Mouse (Mus musculus) monocyte, adult 2 months (primary cell): ENCODE results near the gene Glp2r.

Experiments
- DNase-seq, 2 experiments: peaks; one replicate each; pipeline ENCODE4 v3.0.0; 2022; ENCODE audit warnings: low spot score in 2 of 2, low read depth in 1 of 2

The Glp2r gene

GRCm38 (mm10) chr11:67771053-67771452, at the start of gene Glp2r:
Gene Glp2r, minus strand, starts transcription at chr11:67771153.
- no peak for DNase-seq

- no peak for DNase-seq
Measured at GRCm38 (mm10) chr11:67820221-67820620, 49.3 kb upstream of the Glp2r start.

DNA sequence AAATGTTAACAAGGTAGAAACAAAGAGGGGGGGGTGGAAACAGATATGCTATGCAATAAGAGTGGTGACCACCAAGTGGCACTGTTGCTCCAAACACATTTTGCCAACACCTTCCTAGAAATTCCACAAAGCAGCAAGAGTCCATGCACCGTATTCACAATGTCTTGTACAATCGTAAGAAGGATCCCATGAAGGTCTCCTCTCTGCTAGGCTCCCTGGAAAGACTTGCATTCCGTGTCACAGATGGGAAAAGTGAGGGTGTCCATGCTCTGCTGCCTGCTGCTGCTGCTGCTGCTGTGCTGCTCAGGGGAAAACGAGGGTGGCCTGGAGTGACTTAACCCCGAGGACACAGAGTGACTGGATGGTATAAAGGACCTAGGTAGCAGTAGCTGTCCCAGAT, 48.7 kb upstream of the Glp2r start:
- no peak for DNase-seq

DNA sequence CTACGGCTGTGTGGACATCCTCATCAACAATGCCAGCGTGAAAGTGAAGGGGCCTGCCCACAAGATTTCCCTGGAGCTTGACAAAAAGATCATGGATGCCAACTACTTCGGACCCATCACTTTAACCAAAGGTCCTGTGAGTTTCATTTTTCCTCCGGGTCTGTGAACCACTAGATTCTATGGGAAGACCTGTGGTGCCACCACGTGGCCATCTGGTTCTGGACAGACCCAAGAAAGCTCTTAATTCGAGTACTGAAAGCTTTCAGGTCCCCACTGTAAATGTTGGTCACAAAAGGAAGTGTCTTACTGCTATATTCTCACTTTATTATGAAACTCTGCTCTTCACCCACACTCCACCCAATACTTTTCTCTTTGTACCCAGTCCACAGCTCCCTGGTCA, 40.6 kb upstream of the Glp2r start:
- no peak for DNase-seq

GRCm38 (mm10) chr11:67808051-67808450, 37.1 kb upstream of the Glp2r start:
- DNase-seq: no peak

DNA sequence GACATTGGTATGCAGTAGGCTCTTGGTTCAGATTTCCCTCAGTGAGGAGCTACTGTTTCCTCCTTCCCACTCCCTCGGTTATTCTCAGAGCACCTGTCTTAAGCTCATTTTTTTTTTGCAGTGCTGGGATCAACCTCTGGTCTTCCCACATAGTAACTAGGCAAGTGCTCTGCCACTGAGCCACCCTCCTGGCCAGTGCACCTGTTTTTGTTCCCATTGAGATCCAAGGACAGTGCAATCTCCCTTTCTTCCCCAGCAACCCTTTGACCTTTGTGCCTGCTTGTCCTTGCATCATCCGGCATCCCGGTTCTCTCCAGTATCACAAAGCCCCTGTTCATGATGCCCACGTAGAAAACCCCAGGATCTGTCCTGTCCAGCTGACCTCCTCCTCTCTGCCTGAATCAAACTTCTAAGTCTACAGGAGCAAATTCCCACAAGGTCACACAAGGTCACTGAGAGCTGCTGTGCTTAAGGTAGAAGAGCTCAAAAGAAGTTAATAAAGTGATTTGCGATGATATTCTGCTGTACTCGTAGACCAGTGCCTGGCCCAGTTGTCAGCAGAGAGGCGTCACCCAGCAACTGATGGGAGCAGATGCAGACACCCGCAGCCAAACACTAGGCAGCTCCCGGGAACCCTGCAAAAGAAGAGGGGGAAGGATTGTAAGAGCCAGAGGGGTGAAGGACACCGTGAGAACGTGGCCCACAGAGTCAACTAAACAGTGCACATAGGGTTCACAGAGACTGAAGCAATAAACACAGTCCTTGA, 36.1 kb upstream of the Glp2r start:
- no peak for DNase-seq

GRCm38 (mm10) chr11:67805538-67805937, 34.6 kb upstream of the Glp2r start:
- DNase-seq: no peak

DNA sequence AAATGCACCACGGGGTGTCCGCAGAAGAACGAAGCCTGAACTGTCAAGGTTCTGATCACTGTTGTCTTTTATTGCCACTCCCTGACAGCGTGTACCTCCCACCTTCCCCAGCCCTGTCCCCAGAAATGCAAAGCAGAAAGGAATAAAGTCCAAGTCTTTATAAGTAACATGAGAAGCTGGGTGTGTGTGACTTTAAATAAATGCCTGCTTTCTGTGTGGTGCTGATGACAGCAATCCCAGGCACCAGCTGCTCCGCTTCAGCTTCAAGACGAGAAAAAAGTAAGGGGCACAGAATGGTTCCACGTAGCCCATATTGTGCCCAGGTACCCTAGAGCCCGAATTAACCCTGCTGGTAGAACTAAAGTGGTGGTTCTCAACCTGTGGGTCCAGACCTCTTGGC, 30.2 kb upstream of the Glp2r start:
- DNase-seq: no peak

- no peak for DNase-seq
Measured at GRCm38 (mm10) chr11:67800130-67800723, 29.3 kb upstream of the Glp2r start.

DNA sequence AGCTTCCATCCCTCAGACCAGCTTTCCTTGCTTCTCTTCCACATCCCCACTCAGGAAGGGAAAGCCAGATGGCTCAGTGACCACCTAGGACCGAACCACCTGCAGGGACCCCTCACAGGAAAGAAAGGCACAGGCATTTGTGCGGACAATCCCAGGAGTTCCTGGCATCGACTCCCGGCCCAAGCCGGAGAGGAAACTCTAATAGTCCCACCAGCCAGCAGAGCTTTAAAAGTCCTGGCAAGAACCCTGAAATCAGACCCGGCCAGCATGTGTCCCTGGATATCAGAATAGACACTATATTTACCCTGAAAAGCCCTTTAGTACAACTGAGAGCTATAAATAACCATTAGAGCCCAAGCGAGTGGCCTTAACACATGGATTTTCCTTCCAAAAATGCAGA, 27.0 kb upstream of the Glp2r start, which contains the start of gene Dhrs7c:
TSS of gene Dhrs7c (plus strand) at position 257 of the 400 bp plus-strand sequence.
- no peak for DNase-seq

GRCm38 (mm10) chr11:67790182-67790581, 19.2 kb upstream of the Glp2r start:
- DNase-seq: no peak

DNA sequence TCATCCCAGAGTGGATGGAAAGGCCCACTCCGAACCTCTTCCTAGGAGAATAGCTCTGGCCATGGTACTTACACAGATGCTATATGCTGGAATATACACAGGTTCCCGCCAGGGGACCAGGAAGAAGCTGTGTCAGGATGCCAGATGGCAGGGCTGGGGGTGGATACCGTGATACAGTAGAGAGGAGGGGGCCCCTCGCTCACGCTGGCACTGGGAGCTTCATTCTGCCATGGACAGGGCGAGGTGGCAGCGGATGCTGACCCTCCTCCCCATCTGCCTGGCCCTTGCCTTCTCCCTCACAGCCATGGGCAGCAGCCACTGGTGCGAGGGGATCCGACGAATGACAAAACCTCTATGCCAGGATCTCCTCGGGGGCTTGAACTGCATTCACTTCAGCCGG, 3.4 kb upstream of the Glp2r start, which contains the start of gene Gsg1l2:
TSS of gene Gsg1l2 (plus strand) at position 230 of the 400 bp plus-strand sequence.
- DNase-seq: no peak

DNA sequence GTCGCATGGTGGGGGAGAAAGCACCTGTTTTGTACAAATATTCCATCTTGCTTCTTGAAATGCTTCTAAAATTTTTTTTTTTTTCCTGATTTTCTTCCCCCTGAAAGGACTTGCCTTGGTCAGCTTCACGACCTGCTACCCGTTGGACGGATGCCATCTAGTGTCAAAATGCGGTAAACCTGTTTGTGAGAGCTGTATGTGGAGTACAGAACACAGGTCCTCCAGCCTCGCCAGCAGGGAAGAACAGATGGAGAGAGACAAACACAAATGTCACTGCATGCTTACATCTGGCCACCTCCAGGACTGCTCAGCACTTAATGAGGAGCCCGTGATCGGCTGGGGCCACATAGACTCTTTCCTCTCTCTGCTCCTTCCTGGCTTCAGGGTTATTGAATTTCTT, 1.6 kb upstream of the Glp2r start:
- no peak for DNase-seq

DNA sequence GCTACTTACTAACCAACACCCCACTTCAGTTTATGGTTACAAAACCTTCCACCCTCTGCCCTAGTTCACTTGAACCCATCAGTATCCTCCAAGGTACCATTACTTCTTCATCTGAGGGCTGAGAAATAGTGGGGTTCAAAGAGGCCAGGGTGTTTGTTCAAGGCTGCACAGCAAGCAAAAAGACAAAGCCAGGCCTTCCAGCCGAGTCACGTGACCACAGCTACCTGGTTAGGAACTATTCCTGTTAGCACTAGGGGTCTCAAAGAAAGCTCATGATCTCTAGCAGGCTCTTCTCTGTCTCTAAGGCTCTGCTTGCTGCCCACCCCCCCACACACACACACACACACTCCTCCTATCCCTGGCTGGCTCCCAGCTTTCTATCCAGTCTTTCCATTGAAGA, 738 bp upstream of the Glp2r start:
- DNase-seq: no peak

- no peak for DNase-seq
Measured at GRCm38 (mm10) chr11:67757373-67758167, 13.4 kb downstream of the Glp2r start.

- DNase-seq: no peak
Measured at GRCm38 (mm10) chr11:67756287-67756686, 14.7 kb downstream of the Glp2r start.

DNA sequence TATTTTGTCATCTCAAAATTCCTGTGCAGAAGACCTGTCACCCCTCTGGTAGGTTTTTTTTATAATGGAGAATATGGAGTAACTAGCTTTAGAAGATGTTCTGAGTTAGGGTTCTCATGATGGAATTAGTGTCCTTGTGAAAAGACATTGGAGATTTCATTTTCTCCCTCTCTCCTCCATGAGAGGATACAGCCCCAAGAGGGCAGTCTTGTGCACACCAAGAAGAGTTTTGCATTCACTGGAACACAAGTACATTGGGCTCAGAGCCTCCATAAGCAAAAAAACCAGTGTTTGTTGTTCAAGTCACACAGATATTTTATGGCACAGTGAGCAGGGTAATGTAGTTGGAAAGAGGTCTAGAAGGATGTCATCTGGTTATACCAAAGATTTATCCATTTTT, 29.4 kb downstream of the Glp2r start:
- DNase-seq: no peak

GRCm38 (mm10) chr11:67738846-67739490, 32.0 kb downstream of the Glp2r start:
- no peak for DNase-seq

DNA sequence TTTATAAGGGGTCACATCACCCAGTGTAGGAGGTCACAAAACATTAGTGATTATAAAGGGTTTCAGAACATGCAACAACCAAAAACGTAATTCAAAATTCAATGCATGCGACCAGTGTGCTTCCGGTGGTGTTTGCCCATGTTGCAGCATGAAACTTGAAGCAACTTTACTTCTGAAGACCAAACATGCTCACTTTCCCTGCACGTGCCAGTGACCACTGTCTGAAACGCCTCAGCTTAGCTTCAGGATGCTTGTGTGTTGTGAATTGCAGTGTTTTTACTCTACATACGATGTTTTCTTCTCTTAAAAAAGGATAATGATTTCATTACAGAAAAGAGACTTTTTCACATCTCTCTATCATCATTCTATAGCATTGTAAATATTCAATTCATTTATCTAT, 32.6 kb downstream of the Glp2r start:
- no peak for DNase-seq

GRCm38 (mm10) chr11:67734597-67734996, 36.4 kb downstream of the Glp2r start:
- DNase-seq: no peak

GRCm38 (mm10) chr11:67733726-67734125, 37.2 kb downstream of the Glp2r start:
- DNase-seq: no peak
